ENCODE assay signal across 14 mouse cellular contexts in the genomic region with DNA sequence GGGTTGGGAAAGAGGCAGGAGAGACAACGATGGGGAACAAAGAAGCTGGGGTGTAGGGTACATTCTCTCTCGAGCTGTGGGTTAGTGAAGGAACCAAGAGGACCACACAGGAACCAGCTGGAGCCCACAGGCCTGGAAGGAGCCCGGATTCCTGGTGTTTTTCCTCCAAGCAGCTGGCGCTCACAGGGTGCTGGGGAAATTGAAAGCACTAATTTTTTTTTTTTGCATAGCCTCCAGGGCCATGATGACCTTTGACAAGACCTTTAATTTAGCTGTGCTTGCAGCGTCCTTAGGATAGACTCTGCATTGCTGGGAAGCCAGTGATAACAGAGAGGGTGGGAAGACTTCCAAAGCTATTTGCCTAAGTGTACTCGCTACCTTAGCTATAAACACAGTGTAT. TPM values are rescaled to one million over a fixed set of nuclear protein-coding genes. Genes with fewer than 3 reads are reported as not detected.
A peak's percentile ranks its signal among the peaks of the same experiment; 100 is the strongest.
DNase-seq lines count a peak whose midpoint lies in the region; ATAC-seq and TF ChIP-seq lines count a peak whose summit lies in the region.
"Had no signal": no experiment of that assay in that cellular context is flagged by ENCODE, and none has a peak within 500 bp of the region (broad histone marks: within the 10 kb centered on the region; RNA-seq: fewer than 3 reads in every experiment).

No protein-coding gene starts in this region.

- no peak for TF ChIP-seq POLR2A in liver, adult 2 months (IDR thresholded peaks at IDR 0.05; ENCODE audit: extremely low read depth, insufficient read depth, low read length)

- TF ChIP-seq CTCF in gastrocnemius, adult 2 months (IDR thresholded peaks at IDR 0.05), result no peak
- TF ChIP-seq CTCF in liver, adult 2 months (IDR thresholded peaks at IDR 0.05; ENCODE audit: low read depth, low read length), result no peak
- no peak for TF ChIP-seq CTCF in layer of hippocampus, adult 2 months (conservative IDR thresholded peaks at IDR 0.05)

- H3K4me2 ChIP-seq in liver, embryonic 16.5 days (ENCODE audit: low read depth, low read length), result no peak overlapping the region
- H3K4me2 ChIP-seq: neural tube, embryonic 12.5 days had no signal

- no peak for DNase-seq in gastrocnemius, adult 2 months
- DNase-seq in gastrocnemius, postnatal 36 days, result no peak
- DNase-seq in liver, adult 2 months (ENCODE audit: extremely low read depth, low read depth, low spot score), result peak; percentile 48
- DNase-seq in liver, result no peak
- no peak for DNase-seq in cerebellum, postnatal 4 days (ENCODE audit: low spot score in 2 of 2)
- no peak for DNase-seq in layer of hippocampus, adult 2 months (ENCODE audit: low spot score in 2 of 2)
- DNase-seq: B cell, adult 2 months; cerebellum, adult 8-10 months; gastrocnemius, postnatal 14 days; layer of hippocampus, postnatal 36 days had no signal

- peaks cover 10% of the 10 kb centered on the region for H3K4me1 ChIP-seq in liver, adult 2 months (ENCODE audit: control insufficient read depth, insufficient read depth, low read length)
- peaks cover 51% of the 10 kb centered on the region for H3K4me1 ChIP-seq in liver, embryonic 16.5 days (ENCODE audit: control insufficient read depth, low read depth, low read length)

- H3K27me3 ChIP-seq in liver, adult 2 months (ENCODE audit: control insufficient read depth, insufficient read depth, low read length), result no peaks in the 10 kb centered on the region
- no peaks in the 10 kb centered on the region for H3K27me3 ChIP-seq in liver, embryonic 16.5 days (ENCODE audit: control insufficient read depth, insufficient read depth, low read depth, low read length)
- H3K27me3 ChIP-seq: neural tube, embryonic 12.5 days had no signal

- no peak overlapping the region for H3K4me3 ChIP-seq in gastrocnemius, adult 2 months
- H3K4me3 ChIP-seq in liver, adult 2 months (ENCODE audit: insufficient read depth, low read depth, low read length), result no peak overlapping the region
- H3K4me3 ChIP-seq in liver, embryonic 16.5 days (ENCODE audit: low read depth, low read length), result no peak overlapping the region
- no peak overlapping the region for H3K4me3 ChIP-seq in layer of hippocampus, adult 2 months
- H3K4me3 ChIP-seq: neural tube, embryonic 12.5 days had no signal

- H3K9me3 ChIP-seq in liver, embryonic 16.5 days (replicated peaks; ENCODE audit: control insufficient read depth, low read length), result no peaks in the 10 kb centered on the region
- H3K9me3 ChIP-seq: neural tube, embryonic 12.5 days had no signal

- 49% methylated on average over 6 of the region's 6 CpGs for WGBS in liver, adult 2 months
- 41% methylated on average over 6 of the region's 6 CpGs for WGBS in liver, embryonic 16.5 days (ENCODE audit: insufficient replicate concordance)

- H3K9ac ChIP-seq in liver, adult 2 months (ENCODE audit: low read depth, low read length), result no peak overlapping the region
- H3K9ac ChIP-seq in liver, embryonic 16.5 days (ENCODE audit: low read depth, low read length), result no peak overlapping the region
- H3K9ac ChIP-seq: neural tube, embryonic 12.5 days had no signal

- peak; percentile 46 for ATAC-seq in erythroblast, adult 5-6 weeks (replicated peaks; ENCODE audit: low FRiP score, poor library complexity, severe bottlenecking)
- no peak for ATAC-seq in liver, embryonic 16.5 days (ENCODE audit: low read depth)
- ATAC-seq: lung, postnatal 0 days had no signal

- H3K27ac ChIP-seq in gastrocnemius, adult 2 months, result peak overlapping the region; percentile 87
- peak overlapping the region; percentile 65 for H3K27ac ChIP-seq in liver, adult 2 months (replicated peaks; ENCODE audit: insufficient read depth, low read depth, low read length)
- H3K27ac ChIP-seq in liver, embryonic 16.5 days (ENCODE audit: low read length), result peak overlapping the region; percentile 92
- H3K27ac ChIP-seq in layer of hippocampus, adult 2 months, result no peak overlapping the region
- H3K27ac ChIP-seq: neural tube, embryonic 12.5 days had no signal

- H3K36me3 ChIP-seq in liver, adult 2 months (ENCODE audit: control insufficient read depth, insufficient read depth, low read length), result no peaks in the 10 kb centered on the region
- H3K36me3 ChIP-seq in liver, embryonic 16.5 days (ENCODE audit: control insufficient read depth, insufficient read depth), result no peaks in the 10 kb centered on the region
- H3K36me3 ChIP-seq: neural tube, embryonic 12.5 days had no signal

- intact Hi-C loops in gastrocnemius, adult 2 months (cut with DNase I), result no loop called here
- intact Hi-C loops in gastrocnemius, postnatal 36 days (cut with DNase I), result no loop called here

- no peaks in the 10 kb centered on the region for H3K79me2 ChIP-seq in liver, adult 2 months (ENCODE audit: control insufficient read depth, insufficient read depth, low read length)

RNA-seq across cellular contexts. Expression of a gene that starts 1.7 kb away (rescaled TPM):
- 1 to 10 TPM; 1.8 to 2.1 TPM for total RNA-seq in gastrocnemius, adult 2 months (2021)
- 1 to 10 TPM; 1.6 TPM for total RNA-seq in gastrocnemius, postnatal 36 days (2021)
- total RNA-seq in liver, adult 2 months (2014; rRNA removed), result 3.7 and 5.4 TPM in 2 replicates
- polyA plus RNA-seq in liver, adult 2 months (2012; rRNA removed), result 4.0 and 4.4 TPM in 2 replicates
- 19.9 and 22.1 TPM in 2 replicates for total RNA-seq in erythroblast, adult 5-6 weeks (2015; ENCODE audit: low replicate concordance)
- total RNA-seq in erythroblast, adult 5-6 weeks (2017; ENCODE audit: low replicate concordance), result 33.7 and 49.8 TPM in 2 replicates
- 13.4 and 14.4 TPM in 2 replicates for polyA plus RNA-seq in liver, embryonic 16.5 days (2015; fragmentation: Nextera tagmentation; extraction: Ambion mirVana)
- 10 to 100 TPM; 25.7 to 27.5 TPM for total RNA-seq in layer of hippocampus, adult 2 months (2021)

RNA-seq across cellular contexts. Expression of a gene that starts 47.6 kb away (rescaled TPM):
- total RNA-seq in gastrocnemius, adult 2 months (2021), result 1 to 10 TPM; 5.6 to 9.0 TPM
- total RNA-seq in gastrocnemius, postnatal 36 days (2021), result 1 to 10 TPM; 4.9 to 8.2 TPM
- 51.7 and 62.5 TPM in 2 replicates for total RNA-seq in liver, adult 2 months (2014; rRNA removed)
- 108 and 114 TPM in 2 replicates for polyA plus RNA-seq in liver, adult 2 months (2012; rRNA removed)
- total RNA-seq in erythroblast, adult 5-6 weeks (2015; ENCODE audit: low replicate concordance), result 21.3 and 41.8 TPM in 2 replicates
- 29.8 and 37.1 TPM in 2 replicates for total RNA-seq in erythroblast, adult 5-6 weeks (2017; ENCODE audit: low replicate concordance)
- polyA plus RNA-seq in liver, embryonic 16.5 days (2015; fragmentation: Nextera tagmentation; extraction: Ambion mirVana), result 76.4 and 77.0 TPM in 2 replicates
- 10 to 100 TPM; 23.6 to 25.0 TPM for total RNA-seq in layer of hippocampus, adult 2 months (2021)

RNA-seq across cellular contexts. Expression of a gene that starts 47.7 kb away (rescaled TPM):
- under 1 TPM; 0.79 to 0.86 TPM for total RNA-seq in gastrocnemius, adult 2 months (2021)
- under 1 TPM; 0.69 to 0.79 TPM for total RNA-seq in gastrocnemius, postnatal 36 days (2021)
- 1.2 and 1.9 TPM in 2 replicates for total RNA-seq in liver, adult 2 months (2014; rRNA removed)
- 2.1 and 2.2 TPM in 2 replicates for polyA plus RNA-seq in liver, adult 2 months (2012; rRNA removed)
- total RNA-seq in erythroblast, adult 5-6 weeks (2015; ENCODE audit: low replicate concordance), result 0.77 TPM in 1 of 2 replicates, not detected in the other
- 0.94 and 2.0 TPM in 2 replicates for total RNA-seq in erythroblast, adult 5-6 weeks (2017; ENCODE audit: low replicate concordance)
- polyA plus RNA-seq in liver, embryonic 16.5 days (2015; fragmentation: Nextera tagmentation; extraction: Ambion mirVana), result 1.5 and 1.7 TPM in 2 replicates
- total RNA-seq in layer of hippocampus, adult 2 months (2021), result 1 to 10 TPM; 6.1 to 6.8 TPM
